Mouse (Mus musculus): ENCODE measurements at regions not wholly inside any gene's neighbourhood (a gene's known extent, or its start where the extent isn't known, plus 50 kb on each side); places are given as distances from the start of the nearest gene placed in this dataset.

DNA sequence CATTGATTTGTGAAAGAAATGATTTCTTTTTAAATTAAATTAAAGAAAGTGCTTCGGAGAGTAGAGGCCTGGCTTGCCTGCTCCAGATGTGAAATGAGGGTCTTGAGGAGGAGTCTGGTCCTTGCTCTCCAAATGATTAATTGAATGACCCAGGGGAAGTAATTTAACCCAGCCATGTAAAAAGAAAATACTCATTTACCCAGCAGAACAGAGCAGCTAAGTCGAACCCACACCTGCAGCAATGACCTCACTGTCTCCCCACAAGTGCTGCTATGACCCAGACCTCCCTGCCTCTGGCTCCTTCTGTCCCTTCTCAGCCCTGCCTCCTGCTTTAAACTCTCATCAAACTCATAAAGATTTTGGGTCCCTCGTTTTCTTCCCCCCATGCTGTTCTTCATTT is 155.4 kb upstream of the Lrig3 start:
- TF ChIP-seq HCFC1 (IDR thresholded peaks at IDR 0.05; ENCODE audit: low read depth, low read length) (no peak), MAX (IDR thresholded peaks at IDR 0.05; ENCODE audit: low read length) (no peak), CTCF (IDR thresholded peaks at IDR 0.05 in 2 of 3, conservative IDR thresholded peaks at IDR 0.05 in 1 of 3; ENCODE audit: control insufficient read depth in 1 of 3, insufficient read depth in 1 of 3, low read depth in 2 of 3, low read length in 3 of 3, poor library complexity in 1 of 3, severe bottlenecking in 1 of 3) (no peak), POLR2A (IDR thresholded peaks at IDR 0.05; ENCODE audit: control insufficient read depth in 1 of 2, insufficient read depth in 1 of 2, low read depth in 1 of 2, low read length in 2 of 2, poor library complexity in 1 of 2) (no peak), NELFE (IDR thresholded peaks at IDR 0.05; ENCODE audit: low read depth, low read length) (no peak), EP300 (IDR thresholded peaks at IDR 0.05; ENCODE audit: low read depth in 1 of 2, low read length in 2 of 2) (no peak), MAFK (IDR thresholded peaks at IDR 0.05; ENCODE audit: borderline replicate concordance, low read depth, low read length) (no peak)
